Mouse (Mus musculus) myocyte (in vitro differentiated cells): ENCODE results near the gene Sdhd.

Source experiments
- CEBPB ChIP-seq: IDR thresholded peaks from 2 replicates; pipeline ENCODE4 v1.6.1; 2011; ENCODE audit warnings: mild to moderate bottlenecking, moderate library complexity; ENCODE audit not compliant: poor library complexity, insufficient read depth, severe bottlenecking
- E2F4 ChIP-seq: IDR thresholded peaks from one replicate; pipeline ENCODE4 v1.6.1; 2011; ENCODE audit warnings: mild to moderate bottlenecking, control low read depth, moderate library complexity; ENCODE audit not compliant: insufficient read depth
- MYOD1 ChIP-seq, 3 experiments: IDR thresholded peaks; one replicate each; pipeline ENCODE4 v1.6.1; 2011; ENCODE audit warnings: control low read depth in 2 of 3, low read depth in 2 of 3, mild to moderate bottlenecking in 2 of 3, moderate library complexity in 1 of 3; ENCODE audit not compliant: insufficient read length in 2 of 3, control insufficient read depth in 1 of 3
- POLR2A ChIP-seq: IDR thresholded peaks from one replicate; pipeline ENCODE4 v1.6.1; 2011; ENCODE audit warnings: low read depth, mild to moderate bottlenecking, control low read depth, moderate library complexity; ENCODE audit not compliant: insufficient read length
- POLR2AphosphoS2 ChIP-seq: IDR thresholded peaks from one replicate; pipeline ENCODE4 v1.6.1; 2011; ENCODE audit warnings: low read depth, control low read depth; ENCODE audit not compliant: insufficient read length
- SRF ChIP-seq: IDR thresholded peaks from one replicate; pipeline ENCODE4 v1.6.1; 2011; ENCODE audit warnings: low read depth; ENCODE audit not compliant: control insufficient read depth, insufficient read length
- TCF12 ChIP-seq: IDR thresholded peaks from one replicate; pipeline ENCODE4 v1.6.1; 2011; ENCODE audit warnings: mild to moderate bottlenecking, control low read depth; ENCODE audit not compliant: poor library complexity, insufficient read depth, severe bottlenecking
- USF1 ChIP-seq: IDR thresholded peaks from one replicate; pipeline ENCODE4 v1.6.1; 2011; ENCODE audit warnings: low read depth, mild to moderate bottlenecking, control low read depth, moderate library complexity

GRCm38 (mm10) chr9:50634270-50634669 is 30.7 kb upstream of the Sdhd start:
- no peak for TF ChIP-seq POLR2A
- no peak for TF ChIP-seq POLR2AphosphoS2
- no peak for TF ChIP-seq USF1
- TF ChIP-seq MYOD1 (IDR thresholded peaks at IDR 0.05; ENCODE audit: control insufficient read depth in 1 of 3, insufficient read length in 2 of 3, low read depth in 2 of 3): no peak
- no peak for TF ChIP-seq E2F4
- no peak for TF ChIP-seq SRF
- TF ChIP-seq CEBPB: no peak
- TF ChIP-seq TCF12: no peak
